Mouse (Mus musculus) kidney, embryonic 14.5 days (tissue): ENCODE measurements at regions not wholly inside any gene's neighbourhood (a gene's known extent, or its start where the extent isn't known, plus 50 kb on each side); places are given as distances from the start of the nearest gene placed in this dataset.

Experiments
- ATAC-seq: fragments of 200-750 bp; cut with Nextera tagmentation; 2 replicates; pipeline ENCODE4 v1.8.0; 2017; ENCODE audit warnings: moderate number of reproducible peaks, mild to moderate bottlenecking, moderate TSS enrichment, moderate library complexity; ENCODE audit not compliant: low FRiP score, low TSS enrichment
- H3K27ac ChIP-seq: fragments of 300-500 bp; sonication (generic); 2 replicates; pipeline ENCODE4 v1.5.1; 2014; ENCODE audit warnings: low read depth, mild to moderate bottlenecking, low read length, moderate library complexity, mixed read lengths
- H3K27me3 ChIP-seq: fragments of 300-500 bp; sonication (generic); 2 replicates; pipeline ENCODE4 v1.6.1; 2014; ENCODE audit warnings: mild to moderate bottlenecking, low read length; ENCODE audit not compliant: control insufficient read depth, insufficient read depth
- H3K36me3 ChIP-seq: fragments of 300-500 bp; sonication (generic); 2 replicates; pipeline ENCODE4 v1.6.1; 2014; ENCODE audit warnings: low read length, mixed read lengths; ENCODE audit not compliant: control insufficient read depth, insufficient read depth
- H3K4me1 ChIP-seq: fragments of 300-500 bp; sonication (generic); 2 replicates; pipeline ENCODE4 v1.6.1; 2014; ENCODE audit warnings: low read length, mixed read lengths; ENCODE audit not compliant: control insufficient read depth, insufficient read depth
- H3K4me2 ChIP-seq: fragments of 300-500 bp; sonication (generic); replicated peaks from 2 replicates; pipeline ENCODE4 v1.6.1; 2014; ENCODE audit warnings: low read depth, mild to moderate bottlenecking, low read length
- H3K4me3 ChIP-seq: fragments of 300-500 bp; sonication (generic); 2 replicates; pipeline ENCODE4 v1.5.1; 2014; ENCODE audit warnings: mild to moderate bottlenecking, low read length
- H3K9ac ChIP-seq: fragments of 300-500 bp; sonication (generic); 2 replicates; pipeline ENCODE4 v1.6.1; 2014; ENCODE audit warnings: low read depth, mild to moderate bottlenecking, low read length, moderate library complexity
- H3K9me3 ChIP-seq: fragments of 300-500 bp; sonication (generic); 2 replicates; pipeline ENCODE4 v1.6.1; 2016; ENCODE audit warnings: low read length; ENCODE audit not compliant: control insufficient read depth
- WGBS: fragments of 180-500 bp; shearing (Covaris S2); extraction: QIAGEN DNeasy Blood & Tissue Kit; methylation state at CpG from one replicate; pipeline ENCODE4 v1.1.7; 2014; 5-methylcytosine and 5-hydroxymethylcytosine counted together

DNA sequence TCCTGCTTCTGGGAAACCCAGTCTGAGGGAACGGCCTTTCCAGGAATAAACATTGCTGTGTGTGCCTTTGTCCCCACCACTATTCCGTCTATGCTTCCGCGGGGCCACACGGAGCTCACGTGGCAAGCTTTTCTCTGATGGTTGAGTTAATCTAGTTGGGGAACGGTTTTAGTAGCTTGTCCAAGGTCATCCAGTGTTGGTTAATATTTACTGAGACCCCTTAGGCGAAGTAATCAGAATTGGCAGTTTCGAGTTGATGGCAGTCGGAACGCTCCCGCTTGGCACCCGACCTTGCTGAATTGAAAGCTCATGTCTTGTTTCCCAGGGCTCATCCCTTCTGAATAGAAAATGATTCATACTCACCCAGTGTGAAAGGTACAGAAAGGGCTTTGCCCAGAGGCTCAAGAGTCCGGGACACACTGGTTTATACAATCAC is 71.6 kb upstream of the Usp24 start:
- Histone ChIP-seq H3K4me3 (no peak overlapping the region), H3K27me3 (no peaks in the 10 kb centered on the region), H3K9me3 (no peaks in the 10 kb centered on the region), H3K9ac (no peak overlapping the region), H3K4me1 (no peaks in the 10 kb centered on the region), H3K27ac (no peak overlapping the region), H3K4me2 (no peak overlapping the region), H3K36me3 (no peaks in the 10 kb centered on the region)
- WGBS = 86% methylated on average over 14 of the region's 14 CpGs
- no peak for ATAC-seq

- H3K4me1 ChIP-seq = no peaks in the 10 kb centered on the region
- H3K4me2 ChIP-seq = no peak overlapping the region
- H3K9me3 ChIP-seq = no peaks in the 10 kb centered on the region
- H3K4me3 ChIP-seq = no peak overlapping the region
- no peak overlapping the region for H3K27ac ChIP-seq
- no peaks in the 10 kb centered on the region for H3K27me3 ChIP-seq
- H3K9ac ChIP-seq = no peak overlapping the region
- ATAC-seq = no peak
- no peaks in the 10 kb centered on the region for H3K36me3 ChIP-seq
- WGBS = 84% methylated on average over 9 of the region's 9 CpGs
Measured at GRCm38 (mm10) chr4:106244826-106245510, 71.0 kb upstream of the Usp24 start.

GRCm38 (mm10) chr4:106246695-106247094 is 69.3 kb upstream of the Usp24 start:
- no peak overlapping the region for H3K27ac ChIP-seq
- ATAC-seq = no peak
- H3K4me1 ChIP-seq = no peaks in the 10 kb centered on the region
- H3K27me3 ChIP-seq = no peaks in the 10 kb centered on the region
- H3K4me2 ChIP-seq = no peak overlapping the region
- WGBS = 70% methylated on average over 2 of the region's 2 CpGs
- H3K36me3 ChIP-seq = no peaks in the 10 kb centered on the region
- H3K9ac ChIP-seq = no peak overlapping the region
- no peak overlapping the region for H3K4me3 ChIP-seq
- H3K9me3 ChIP-seq = no peaks in the 10 kb centered on the region

- Histone ChIP-seq H3K27me3 (no peaks in the 10 kb centered on the region), H3K4me3 (no peak overlapping the region), H3K4me1 (no peaks in the 10 kb centered on the region), H3K36me3 (no peaks in the 10 kb centered on the region), H3K9ac (no peak overlapping the region), H3K4me2 (no peak overlapping the region), H3K9me3 (no peaks in the 10 kb centered on the region), H3K27ac (no peak overlapping the region)
- ATAC-seq = no peak
- 94% methylated on average over 5 of the region's 5 CpGs for WGBS
Measured at GRCm38 (mm10) chr4:106247398-106247797, 68.6 kb upstream of the Usp24 start.

GRCm38 (mm10) chr4:106248272-106248671 is 67.7 kb upstream of the Usp24 start:
- Histone ChIP-seq H3K4me2 (no peak overlapping the region), H3K27ac (no peak overlapping the region), H3K9me3 (no peaks in the 10 kb centered on the region), H3K9ac (no peak overlapping the region), H3K4me1 (no peaks in the 10 kb centered on the region), H3K36me3 (no peaks in the 10 kb centered on the region), H3K27me3 (no peaks in the 10 kb centered on the region), H3K4me3 (no peak overlapping the region)
- 92% methylated on average over 8 of the region's 8 CpGs for WGBS
- no peak for ATAC-seq

- Histone ChIP-seq H3K4me1 (no peaks in the 10 kb centered on the region), H3K27me3 (no peaks in the 10 kb centered on the region), H3K4me2 (no peak overlapping the region), H3K4me3 (no peak overlapping the region), H3K9me3 (no peaks in the 10 kb centered on the region), H3K27ac (no peak overlapping the region), H3K36me3 (no peaks in the 10 kb centered on the region), H3K9ac (no peak overlapping the region)
- ATAC-seq = no peak
- 83% methylated on average over 7 of the region's 7 CpGs for WGBS
Measured at GRCm38 (mm10) chr4:106249028-106249782, 66.8 kb upstream of the Usp24 start.

- Histone ChIP-seq H3K27ac (no peak overlapping the region), H3K4me2 (no peak overlapping the region), H3K4me1 (0 out of 2 replicates have a peak, but pooled peaks cover 3% of the 10 kb centered on the region), H3K9ac (no peak overlapping the region), H3K4me3 (no peak overlapping the region), H3K27me3 (no peaks in the 10 kb centered on the region), H3K9me3 (no peaks in the 10 kb centered on the region), H3K36me3 (no peaks in the 10 kb centered on the region)
- WGBS = 90% methylated on average over 2 of the region's 2 CpGs
- ATAC-seq = no peak
Measured at GRCm38 (mm10) chr4:106250048-106250447, 66.0 kb upstream of the Usp24 start.

DNA sequence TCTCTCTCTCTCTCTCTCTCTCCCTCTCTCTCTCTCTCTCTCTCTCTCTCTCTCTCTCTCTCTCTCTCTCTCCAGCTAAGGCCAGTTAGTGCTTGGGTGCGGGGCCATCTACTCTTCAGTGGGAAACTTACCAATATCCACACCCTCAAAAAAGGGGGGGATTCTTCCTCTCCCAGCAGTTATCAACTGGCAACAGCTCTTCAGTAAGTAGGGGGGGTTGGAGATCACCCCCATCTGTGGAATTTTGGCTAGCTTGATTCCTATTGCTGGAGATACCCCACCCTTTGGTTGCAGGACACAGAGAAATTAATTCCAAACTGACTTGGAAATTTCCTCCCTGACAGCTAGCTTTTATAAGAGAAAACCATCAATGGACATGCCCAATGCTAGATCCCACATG is 64.6 kb upstream of the Usp24 start:
- no peak overlapping the region for H3K9ac ChIP-seq
- 87% methylated on average over 1 of the region's 1 CpGs for WGBS
- ATAC-seq = no peak
- H3K36me3 ChIP-seq = no peaks in the 10 kb centered on the region
- H3K4me1 ChIP-seq = 0 out of 2 replicates have a peak, but pooled peaks cover 6% of the 10 kb centered on the region
- H3K9me3 ChIP-seq = no peaks in the 10 kb centered on the region
- H3K27me3 ChIP-seq = no peaks in the 10 kb centered on the region
- H3K4me2 ChIP-seq = no peak overlapping the region
- H3K27ac ChIP-seq = no peak overlapping the region
- H3K4me3 ChIP-seq = no peak overlapping the region

- no peak for ATAC-seq
- Histone ChIP-seq H3K27ac (no peak overlapping the region), H3K27me3 (no peaks in the 10 kb centered on the region), H3K36me3 (no peaks in the 10 kb centered on the region), H3K9ac (no peak overlapping the region), H3K4me2 (no peak overlapping the region), H3K9me3 (no peaks in the 10 kb centered on the region), H3K4me3 (no peak overlapping the region), H3K4me1 (0 out of 2 replicates have a peak, but pooled peaks cover 6% of the 10 kb centered on the region)
- 96% methylated on average over 6 of the region's 6 CpGs for WGBS
Measured at GRCm38 (mm10) chr4:106252946-106253345, 63.1 kb upstream of the Usp24 start.
